Mouse (Mus musculus) ES-Bruce4 (cell line): ENCODE measurements at regions not wholly inside any gene's neighbourhood (a gene's known extent, or its start where the extent isn't known, plus 50 kb on each side); places are given as distances from the start of the nearest gene placed in this dataset.

ENCODE experiments used
- H3K27ac ChIP-seq: 2 replicates; pipeline ENCODE4 v1.5.1; 2012; ENCODE audit warnings: low read length, inconsistent platforms; ENCODE audit not compliant: insufficient read depth
- H3K27me3 ChIP-seq: 2 replicates; pipeline ENCODE4 v1.6.1; 2012; ENCODE audit warnings: mild to moderate bottlenecking, low read length, inconsistent platforms; ENCODE audit not compliant: control insufficient read depth, poor library complexity, insufficient read depth, severe bottlenecking
- H3K36me3 ChIP-seq: 2 replicates; pipeline ENCODE4 v1.6.1; 2012; ENCODE audit warnings: inconsistent platforms, mild to moderate bottlenecking, low read length, moderate library complexity; ENCODE audit not compliant: control insufficient read depth, poor library complexity, insufficient read depth, severe bottlenecking
- H3K4me1 ChIP-seq: one replicate; pipeline ENCODE4 v1.8.1; 2011; ENCODE audit warnings: low read length; ENCODE audit not compliant: control insufficient read depth, insufficient read depth
- H3K4me3 ChIP-seq: 2 replicates; pipeline ENCODE4 v1.5.1; 2011; ENCODE audit warnings: low read depth, mild to moderate bottlenecking, low read length
- H3K9ac ChIP-seq: 2 replicates; pipeline ENCODE4 v1.6.1; 2012; ENCODE audit warnings: low read depth, mild to moderate bottlenecking, inconsistent platforms; ENCODE audit not compliant: poor library complexity, severe bottlenecking
- H3K9me3 ChIP-seq: replicated peaks from 2 replicates; pipeline ENCODE4 v1.6.1; 2012; ENCODE audit warnings: mild to moderate bottlenecking, low read length, inconsistent platforms; ENCODE audit not compliant: control insufficient read depth, poor library complexity, insufficient read depth, severe bottlenecking
- CTCF ChIP-seq: IDR thresholded peaks from one replicate; pipeline ENCODE4 v1.8.1; 2011; ENCODE audit warnings: low read depth, low read length
- EP300 ChIP-seq: IDR thresholded peaks from 2 replicates; pipeline ENCODE4 v1.6.1; 2011; ENCODE audit warnings: low read depth, low read length; ENCODE audit not compliant: insufficient read depth
- POLR2A ChIP-seq: IDR thresholded peaks from one replicate; pipeline ENCODE4 v1.8.1; 2011; ENCODE audit warnings: low read length; ENCODE audit not compliant: insufficient read depth

GRCm38 (mm10) chr2:50631786-50632185 is 335.2 kb upstream of the Mmadhc start:
- H3K9ac ChIP-seq = no peak overlapping the region
- no peak overlapping the region for H3K4me3 ChIP-seq
- H3K27me3 ChIP-seq = no peaks in the 10 kb centered on the region
- no peaks in the 10 kb centered on the region for H3K9me3 ChIP-seq
- H3K4me1 ChIP-seq = no peaks in the 10 kb centered on the region
- no peak for TF ChIP-seq CTCF
- TF ChIP-seq POLR2A = no peak
- no peak for TF ChIP-seq EP300
- H3K36me3 ChIP-seq = no peaks in the 10 kb centered on the region
- no peak overlapping the region for H3K27ac ChIP-seq

- Histone ChIP-seq H3K27me3 (no peaks in the 10 kb centered on the region), H3K9ac (no peak overlapping the region), H3K36me3 (no peaks in the 10 kb centered on the region), H3K9me3 (no peaks in the 10 kb centered on the region), H3K4me1 (no peaks in the 10 kb centered on the region), H3K4me3 (no peak overlapping the region), H3K27ac (no peak overlapping the region)
- TF ChIP-seq CTCF (no peak), POLR2A (no peak), EP300 (no peak)
These were observed 330.9 kb upstream of the Mmadhc start for GRCm38 (mm10) chr2:50627501-50627900.

DNA sequence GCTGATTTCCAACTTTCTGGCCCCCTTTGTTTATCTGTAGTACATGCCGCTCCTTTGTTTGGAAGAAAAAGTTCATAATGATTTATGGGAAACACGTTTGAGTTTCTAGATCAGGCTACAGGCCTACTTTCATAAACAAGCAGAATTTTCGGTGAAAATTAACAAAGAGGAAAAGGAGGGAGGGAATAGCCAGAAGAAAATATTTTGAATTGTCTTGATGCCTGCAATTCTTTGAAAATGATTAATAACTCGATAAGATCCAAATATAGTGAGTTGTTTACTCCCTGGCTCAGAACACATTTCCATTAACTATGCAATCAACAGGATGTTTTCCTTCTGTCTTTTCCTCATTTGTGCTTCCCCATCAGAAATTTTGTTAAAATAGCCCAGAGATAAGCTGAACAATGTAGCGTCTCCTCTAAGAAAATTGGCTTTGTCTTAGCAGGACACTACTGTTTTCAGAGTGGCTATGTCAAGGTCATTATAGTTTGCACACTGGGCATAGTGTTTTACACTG is 328.7 kb upstream of the Mmadhc start:
- Histone ChIP-seq H3K4me3 (no peak overlapping the region), H3K27me3 (no peaks in the 10 kb centered on the region), H3K27ac (no peak overlapping the region), H3K4me1 (no peaks in the 10 kb centered on the region), H3K36me3 (no peaks in the 10 kb centered on the region), H3K9ac (no peak overlapping the region), H3K9me3 (no peaks in the 10 kb centered on the region)
- TF ChIP-seq EP300 (no peak), POLR2A (no peak), CTCF (no peak)

GRCm38 (mm10) chr2:50609086-50609485 is 312.5 kb upstream of the Mmadhc start:
- TF ChIP-seq POLR2A = no peak
- TF ChIP-seq EP300 = no peak
- TF ChIP-seq CTCF = peak; percentile 13
- Histone ChIP-seq H3K36me3 (no peaks in the 10 kb centered on the region), H3K4me3 (no peak overlapping the region), H3K9ac (no peak overlapping the region), H3K4me1 (no peaks in the 10 kb centered on the region), H3K27ac (no peak overlapping the region), H3K27me3 (no peaks in the 10 kb centered on the region), H3K9me3 (no peaks in the 10 kb centered on the region)

GRCm38 (mm10) chr2:50589195-50589594 is 292.6 kb upstream of the Mmadhc start:
- TF ChIP-seq EP300 (no peak), CTCF (no peak), POLR2A (no peak)
- H3K36me3 ChIP-seq = no peaks in the 10 kb centered on the region
- H3K27ac ChIP-seq = no peak overlapping the region
- H3K4me1 ChIP-seq = no peaks in the 10 kb centered on the region
- no peaks in the 10 kb centered on the region for H3K27me3 ChIP-seq
- no peak overlapping the region for H3K4me3 ChIP-seq
- H3K9ac ChIP-seq = no peak overlapping the region
- H3K9me3 ChIP-seq = no peaks in the 10 kb centered on the region; the same call in 1 of the 2 replicates

DNA sequence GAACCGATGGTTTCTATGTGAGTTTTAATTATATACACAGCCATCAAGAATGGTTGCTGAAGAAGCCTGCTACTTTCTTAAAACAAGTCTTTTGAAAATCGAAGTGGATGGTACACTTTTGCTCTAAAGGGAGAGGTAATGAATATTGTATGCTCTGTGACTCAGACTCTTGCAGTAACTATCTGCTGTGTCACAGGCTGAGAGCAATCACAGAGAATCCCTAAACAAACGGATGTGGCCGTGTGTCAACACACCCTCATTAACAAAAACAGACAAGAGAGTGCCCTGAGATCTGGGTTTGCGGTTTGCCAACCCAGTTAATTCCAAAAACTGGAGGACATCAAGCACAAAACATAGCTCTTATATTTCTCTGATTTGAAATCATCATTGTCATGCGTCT is 292.1 kb upstream of the Mmadhc start:
- H3K27me3 ChIP-seq = no peaks in the 10 kb centered on the region
- TF ChIP-seq EP300 (no peak), POLR2A (no peak), CTCF (no peak)
- H3K9me3 ChIP-seq = no peaks in the 10 kb centered on the region; the same call in 1 of the 2 replicates
- no peak overlapping the region for H3K4me3 ChIP-seq
- H3K36me3 ChIP-seq = no peaks in the 10 kb centered on the region
- H3K27ac ChIP-seq = no peak overlapping the region
- no peak overlapping the region for H3K9ac ChIP-seq
- H3K4me1 ChIP-seq = no peaks in the 10 kb centered on the region
